Mouse (Mus musculus) ES-Bruce4 (cell line): ENCODE measurements around the gene Lbx2.

Source experiments
- CTCF ChIP-seq: IDR thresholded peaks from one replicate; pipeline ENCODE4 v1.8.1; 2011; ENCODE audit warnings: low read depth, low read length
- POLR2A ChIP-seq: IDR thresholded peaks from one replicate; pipeline ENCODE4 v1.8.1; 2011; ENCODE audit warnings: low read length; ENCODE audit not compliant: insufficient read depth

GRCm38 (mm10) chr6:83068706-83069487, 17.3 kb upstream of the Lbx2 start:
- TF ChIP-seq POLR2A (no peak), CTCF (no peak)
